ENCODE assay signal across 15 mouse cellular contexts in genomic region chr8:103270035-103270434, GRCm38 (mm10).
"Had no signal": no experiment of that assay in that cellular context is flagged by ENCODE, and none has a peak within 500 bp of the region (broad histone marks: within the 10 kb centered on the region; RNA-seq: fewer than 3 reads in every experiment).

No protein-coding gene starts in this region.

- DNase-seq: kidney, adult 2 months; kidney, postnatal 25 days; layer of hippocampus, postnatal 36 days; lung, adult 2 months; lung, postnatal 14 days; right cerebral cortex, adult 18-20 months; right cerebral cortex, postnatal 25 days had no signal

- H3K27me3 ChIP-seq: kidney, embryonic 15.5 days; megakaryocyte, embryonic 14.5 days; midbrain, embryonic 12.5 days; neural tube, embryonic 15.5 days had no signal

- H3K9ac ChIP-seq: kidney, embryonic 15.5 days; liver, embryonic 14.5 days; midbrain, embryonic 12.5 days; neural tube, embryonic 15.5 days had no signal

- H3K36me3 ChIP-seq: kidney, embryonic 15.5 days; midbrain, embryonic 12.5 days; neural tube, embryonic 15.5 days had no signal

- H3K9me3 ChIP-seq: kidney, embryonic 15.5 days; midbrain, embryonic 12.5 days; neural tube, embryonic 15.5 days had no signal

- H3K4me2 ChIP-seq: kidney, embryonic 15.5 days; midbrain, embryonic 12.5 days; neural tube, embryonic 15.5 days had no signal

- H3K4me3 ChIP-seq: kidney, embryonic 15.5 days; megakaryocyte, embryonic 14.5 days; midbrain, embryonic 12.5 days; myocyte; neural tube, embryonic 15.5 days had no signal

- H3K27ac ChIP-seq: kidney, embryonic 15.5 days; liver, embryonic 14.5 days; macrophage; midbrain, embryonic 12.5 days; stomach, postnatal 0 days had no signal

- H3K4me1 ChIP-seq: megakaryocyte, embryonic 14.5 days had no signal
